ENCODE assay signal across 1 mouse cellular context in the genomic region with DNA sequence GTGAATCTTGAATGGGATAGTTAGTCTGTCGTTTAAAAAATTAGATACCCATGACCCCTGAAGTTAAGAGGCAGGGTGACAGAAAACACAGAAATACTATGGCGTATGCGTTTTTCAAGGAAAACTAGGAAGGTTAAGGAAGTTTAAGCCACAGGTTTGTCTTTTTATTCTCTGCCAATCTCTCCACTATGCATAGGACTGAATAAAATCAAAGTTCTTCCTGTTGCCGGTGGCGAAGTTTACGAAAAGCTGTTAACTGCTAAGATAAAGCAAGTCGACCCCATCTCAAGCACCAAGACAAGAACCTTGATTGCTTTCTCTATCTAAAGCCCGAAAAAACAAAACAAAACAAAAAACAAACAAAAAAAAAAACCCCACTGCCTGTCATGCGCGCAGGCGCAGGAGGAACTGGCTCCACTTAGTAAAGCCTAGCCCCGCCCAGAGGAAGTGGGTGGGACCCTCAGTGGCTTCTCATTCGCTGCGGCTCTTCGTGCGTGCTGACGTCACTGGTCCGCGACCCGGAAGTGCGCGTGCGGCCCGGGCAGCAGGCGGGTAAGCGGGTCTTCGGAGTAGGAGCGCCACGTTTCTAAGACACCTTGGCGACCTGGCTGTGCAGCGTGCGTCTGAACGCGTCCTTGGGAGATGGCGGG.
TF ChIP-seq lines count a peak whose summit lies in the region.

A gene (plus strand): TSS at position 481 of the 650 bp plus-strand sequence.

TF ChIP-seq in myocyte, 11 proteins besides CTCF, POLR2A, EP300 and RAD21 (continued from another document):
- TF ChIP-seq MYOG (IDR thresholded peaks at IDR 0.05; ENCODE audit: control insufficient read depth in 1 of 3, insufficient read depth in 1 of 3, insufficient read length in 2 of 3, low read depth in 2 of 3) (no peak), POLR2AphosphoS2 (IDR thresholded peaks at IDR 0.05; ENCODE audit: insufficient read length, low read depth) (peak; percentile 82)
